Mouse (Mus musculus) CH12.LX (cell line): ENCODE results near the gene Cnpy3.

Experiments used
- CHD1 ChIP-seq: IDR thresholded peaks from 2 replicates; pipeline ENCODE4 v1.6.1; 2012; ENCODE audit warnings: low read depth, low read length, improper control_type of control experiment, inconsistent platforms
- CHD2 ChIP-seq: IDR thresholded peaks from 2 replicates; pipeline ENCODE4 v1.6.1; 2011; ENCODE audit warnings: low read length, improper control_type of control experiment
- CTCF ChIP-seq, 2 experiments: IDR thresholded peaks in 1 of 2; conservative IDR thresholded peaks in 1 of 2; 2 replicates each; pipeline ENCODE4 v1.5.1; 2011 to 2012; ENCODE audit warnings: low read depth in 2 of 2, low read length in 2 of 2, improper control_type of control experiment in 1 of 2, inconsistent platforms in 1 of 2, mild to moderate bottlenecking in 1 of 2, moderate library complexity in 1 of 2
- EP300 ChIP-seq: IDR thresholded peaks from 2 replicates; pipeline ENCODE4 v1.6.1; 2011; ENCODE audit warnings: low read length, improper control_type of control experiment
- HCFC1 ChIP-seq: IDR thresholded peaks from 2 replicates; pipeline ENCODE4 v1.6.1; 2012; ENCODE audit warnings: low read depth, mild to moderate bottlenecking, inconsistent platforms, low read length, improper control_type of control experiment
- JUN ChIP-seq: IDR thresholded peaks from 2 replicates; pipeline ENCODE4 v1.6.1; 2011; ENCODE audit warnings: low read depth, mild to moderate bottlenecking, low read length, improper control_type of control experiment, moderate library complexity; ENCODE audit not compliant: insufficient read depth
- MAFK ChIP-seq: IDR thresholded peaks from 2 replicates; pipeline ENCODE4 v1.6.1; 2011; ENCODE audit warnings: low read length, improper control_type of control experiment; ENCODE audit not compliant: insufficient replicate concordance
- MAX ChIP-seq: IDR thresholded peaks from 2 replicates; pipeline ENCODE4 v1.6.1; 2011; ENCODE audit warnings: low read length, improper control_type of control experiment
- MEF2A ChIP-seq: IDR thresholded peaks from 2 replicates; pipeline ENCODE4 v1.6.1; 2014; ENCODE audit warnings: low read depth, mild to moderate bottlenecking, inconsistent platforms, low read length, improper control_type of control experiment, borderline replicate concordance
- POLR2A ChIP-seq: IDR thresholded peaks from 2 replicates; pipeline ENCODE4 v1.6.1; 2011; ENCODE audit warnings: low read depth, mild to moderate bottlenecking, improper control_type of control experiment, low read length
- SMC3 ChIP-seq: IDR thresholded peaks from 2 replicates; pipeline ENCODE4 v1.6.1; 2011; ENCODE audit warnings: low read depth, low read length, improper control_type of control experiment
- USF1 ChIP-seq: IDR thresholded peaks from 2 replicates; pipeline ENCODE4 v1.6.1; 2014; ENCODE audit warnings: low read depth, mild to moderate bottlenecking, inconsistent platforms, low read length, improper control_type of control experiment
- USF2 ChIP-seq: conservative IDR thresholded peaks from 2 replicates; pipeline ENCODE4 v1.6.1; 2011; ENCODE audit warnings: low read depth, low read length, improper control_type of control experiment

GRCm38 (mm10) chr17:46776087-46776486, 24.1 kb upstream of the Cnpy3 start:
- TF ChIP-seq CTCF (conservative IDR thresholded peaks at IDR 0.05 in 1 of 2, IDR thresholded peaks at IDR 0.05 in 1 of 2; ENCODE audit: low read depth in 2 of 2, low read length in 2 of 2), result no peak
- no peak for TF ChIP-seq MAFK
- no peak; the same call in 1 of the 2 replicates for TF ChIP-seq POLR2A
- no peak for TF ChIP-seq USF2
- no peak for TF ChIP-seq SMC3
- TF ChIP-seq MAX, result no peak
- no peak for TF ChIP-seq JUN
- no peak for TF ChIP-seq EP300
- no peak for TF ChIP-seq USF1
- no peak for TF ChIP-seq CHD2
- no peak for TF ChIP-seq CHD1
- no peak for TF ChIP-seq HCFC1
- no peak for TF ChIP-seq MEF2A
